Mouse (Mus musculus) bone marrow, adult 2 months (tissue): ENCODE measurements at regions not wholly inside any gene's neighbourhood (a gene's known extent, or its start where the extent isn't known, plus 50 kb on each side); places are given as distances from the start of the nearest gene placed in this dataset.

ENCODE experiments used
- CTCF ChIP-seq: fragments of 200-500 bp; IDR thresholded peaks from 2 replicates; pipeline ENCODE4 v1.5.1; 2011; ENCODE audit warnings: low read length, control low read depth; ENCODE audit not compliant: control insufficient read depth, insufficient read depth
- POLR2A ChIP-seq: fragments of 200-500 bp; IDR thresholded peaks from 2 replicates; pipeline ENCODE4 v1.6.1; 2011; ENCODE audit warnings: low read depth, mild to moderate bottlenecking, control low read depth, low read length, borderline replicate concordance; ENCODE audit not compliant: control insufficient read depth

- TF ChIP-seq CTCF (no peak), POLR2A (no peak)
Measured at GRCm38 (mm10) chr10:99615371-99615770, 144.1 kb downstream of the Csl start.
